Mouse (Mus musculus) hindbrain, embryonic 14.5 days (tissue): Measurements from ENCODE around the gene Afap1l2. TPM values are rescaled to one million over a fixed set of nuclear protein-coding genes. Genes with fewer than 3 reads are reported as not detected.
A peak's percentile ranks its signal among the peaks of the same experiment; 100 is the strongest.

Experiments
- ATAC-seq: fragments of 200-750 bp; cut with Nextera tagmentation; 2 replicates; pipeline ENCODE4 v1.8.0; 2017; ENCODE audit warnings: moderate number of reproducible peaks, mild to moderate bottlenecking, moderate TSS enrichment, moderate library complexity; ENCODE audit not compliant: low FRiP score
- DNase-seq: peaks from one replicate; pipeline ENCODE4 v3.0.0-alpha.2; 2015; ENCODE audit warnings: low spot score
- H3K27ac ChIP-seq: fragments of 300-500 bp; sonication (generic); 2 replicates; pipeline ENCODE4 v1.5.1; 2014; ENCODE audit warnings: mild to moderate bottlenecking, moderate library complexity
- H3K27me3 ChIP-seq: fragments of 300-500 bp; sonication (generic); 2 replicates; pipeline ENCODE4 v1.6.1; 2014; ENCODE audit warnings: mild to moderate bottlenecking, low read length, mixed read lengths; ENCODE audit not compliant: control insufficient read depth, insufficient read depth
- H3K36me3 ChIP-seq: fragments of 300-500 bp; sonication (generic); replicated peaks from 2 replicates; pipeline ENCODE4 v1.6.1; 2014; ENCODE audit not compliant: control insufficient read depth, insufficient read depth
- H3K4me1 ChIP-seq: fragments of 300-500 bp; sonication (generic); replicated peaks from 2 replicates; pipeline ENCODE4 v1.6.1; 2014; ENCODE audit warnings: antibody characterized with exemption, low read length, mixed read lengths; ENCODE audit not compliant: control insufficient read depth, insufficient read depth
- H3K4me2 ChIP-seq: fragments of 300-500 bp; sonication (generic); replicated peaks from 2 replicates; pipeline ENCODE4 v1.6.1; 2014; ENCODE audit warnings: mild to moderate bottlenecking, moderate library complexity
- H3K4me3 ChIP-seq: fragments of 300-500 bp; sonication (generic); replicated peaks from 2 replicates; pipeline ENCODE4 v1.5.1; 2014; ENCODE audit warnings: mild to moderate bottlenecking, low read length
- H3K9ac ChIP-seq: fragments of 300-500 bp; sonication (generic); 2 replicates; pipeline ENCODE4 v1.6.1; 2014
- H3K9me3 ChIP-seq: fragments of 300-500 bp; sonication (generic); 2 replicates; pipeline ENCODE4 v1.6.1; 2016; ENCODE audit warnings: low read length; ENCODE audit not compliant: control insufficient read depth
- WGBS: fragments of 180-500 bp; shearing (Covaris S2); extraction: QIAGEN DNeasy Blood & Tissue Kit; methylation state at CpG from one replicate; pipeline ENCODE4 v1.1.7; 2014; 5-methylcytosine and 5-hydroxymethylcytosine counted together
- polyA plus RNA-seq: library from polyadenylated mRNA; unstranded; fragments of >200 nt; fragmentation: Nextera tagmentation; extraction: Ambion mirVana; gene quantifications from 2 replicates; pipeline ENCODE4 v1.2.1, GENCODE M21; 2014

The Afap1l2 gene
- polyA plus RNA-seq, 1 experiment from 2014 or later, result 13.7 TPM

- H3K4me3 ChIP-seq, result no peak overlapping the region
- 70% methylated on average over 3 of the region's 3 CpGs for WGBS
- H3K4me2 ChIP-seq, result no peak overlapping the region
Observed at GRCm38 (mm10) chr19:57012068-57012467, 4.0 kb upstream of the Afap1l2 start.

GRCm38 (mm10) chr19:57010064-57010463, 2.0 kb upstream of the Afap1l2 start:
- Histone ChIP-seq H3K27me3 (peaks cover 30% of the 10 kb centered on the region), H3K4me3 (no peak overlapping the region), H3K4me1 (peaks cover 7% of the 10 kb centered on the region), H3K36me3 (no peaks in the 10 kb centered on the region), H3K9me3 (no peaks in the 10 kb centered on the region), H3K9ac (no peak overlapping the region), H3K27ac (no peak overlapping the region), H3K4me2 (no peak overlapping the region)
- ATAC-seq, result no peak
- WGBS, result 28% methylated on average over 4 of the region's 4 CpGs
- no peak for DNase-seq

More at GRCm38 (mm10) chr19:57012068-57012467, 4.0 kb upstream of the Afap1l2 start:
- no peaks in the 10 kb centered on the region for H3K36me3 ChIP-seq
- ATAC-seq, result no peak
- H3K9me3 ChIP-seq, result no peaks in the 10 kb centered on the region
- peaks cover 17% of the 10 kb centered on the region for H3K27me3 ChIP-seq
- H3K4me1 ChIP-seq, result peaks cover 7% of the 10 kb centered on the region
- DNase-seq, result no peak
- no peak overlapping the region for H3K27ac ChIP-seq
- no peak overlapping the region for H3K9ac ChIP-seq

- Histone ChIP-seq H3K4me1 (peaks cover 7% of the 10 kb centered on the region), H3K27me3 (peaks cover 30% of the 10 kb centered on the region), H3K9ac (no peak overlapping the region), H3K27ac (no peak overlapping the region), H3K4me2 (no peak overlapping the region), H3K4me3 (no peak overlapping the region), H3K36me3 (no peaks in the 10 kb centered on the region), H3K9me3 (no peaks in the 10 kb centered on the region)
- no peak for ATAC-seq
- 19% methylated on average over 4 of the region's 4 CpGs for WGBS
- DNase-seq, result no peak
Observed at GRCm38 (mm10) chr19:57009653-57010052, 1.6 kb upstream of the Afap1l2 start.

- Histone ChIP-seq H3K9me3 (no peaks in the 10 kb centered on the region), H3K4me1 (peaks cover 7% of the 10 kb centered on the region), H3K27ac (no peak overlapping the region; the same call in 1 of the 2 replicates), H3K4me2 (peak overlapping the region; percentile 89), H3K36me3 (no peaks in the 10 kb centered on the region), H3K9ac (peak overlapping the region; percentile 52; the same call in 1 of the 2 replicates), H3K27me3 (peaks cover 30% of the 10 kb centered on the region), H3K4me3 (peak overlapping the region; percentile 41)
- 60% methylated on average over 16 of the region's 16 CpGs for WGBS
- ATAC-seq, result no peak
- DNase-seq, result no peak
Observed at GRCm38 (mm10) chr19:57007291-57007690, 737 bp downstream of the Afap1l2 start.

- 55% methylated on average over 13 of the region's 13 CpGs for WGBS
- H3K9me3 ChIP-seq, result no peaks in the 10 kb centered on the region
- H3K4me3 ChIP-seq, result peak overlapping the region; percentile 41
- DNase-seq (no peak), ATAC-seq (no peak)
- peak overlapping the region; percentile 89 for H3K4me2 ChIP-seq
- peaks cover 7% of the 10 kb centered on the region for H3K4me1 ChIP-seq
- no peaks in the 10 kb centered on the region for H3K36me3 ChIP-seq
- no peak overlapping the region for H3K27ac ChIP-seq
- H3K9ac ChIP-seq, result peak overlapping the region; percentile 52; the same call in 1 of the 2 replicates
- peaks cover 30% of the 10 kb centered on the region for H3K27me3 ChIP-seq
Observed at GRCm38 (mm10) chr19:57006841-57007240, 1.2 kb downstream of the Afap1l2 start.

GRCm38 (mm10) chr19:57005062-57005461, 3.0 kb downstream of the Afap1l2 start:
- no peak overlapping the region for H3K4me2 ChIP-seq
- no peak overlapping the region for H3K27ac ChIP-seq
- no peak overlapping the region for H3K9ac ChIP-seq
- DNase-seq, result no peak
- no peak for ATAC-seq
- H3K36me3 ChIP-seq, result no peaks in the 10 kb centered on the region
- no peak overlapping the region for H3K4me3 ChIP-seq
- H3K27me3 ChIP-seq, result peaks cover 30% of the 10 kb centered on the region
- peaks cover 7% of the 10 kb centered on the region for H3K4me1 ChIP-seq
- H3K9me3 ChIP-seq, result no peaks in the 10 kb centered on the region
- 85% methylated on average over 4 of the region's 4 CpGs for WGBS

- Histone ChIP-seq H3K27ac (no peak overlapping the region), H3K27me3 (peaks cover 26% of the 10 kb centered on the region), H3K36me3 (no peaks in the 10 kb centered on the region), H3K4me2 (no peak overlapping the region), H3K9me3 (no peaks in the 10 kb centered on the region), H3K9ac (no peak overlapping the region), H3K4me1 (peaks cover 7% of the 10 kb centered on the region), H3K4me3 (no peak overlapping the region)
- ATAC-seq (no peak), DNase-seq (no peak)
- WGBS, result 43% methylated on average over 7 of the region's 7 CpGs
Observed at GRCm38 (mm10) chr19:57003460-57003810, 4.6 kb downstream of the Afap1l2 start.

- no peak overlapping the region for H3K4me3 ChIP-seq
- no peaks in the 10 kb centered on the region for H3K36me3 ChIP-seq
- H3K4me1 ChIP-seq, result peaks cover 3% of the 10 kb centered on the region
- no peak for ATAC-seq
- H3K9me3 ChIP-seq, result no peaks in the 10 kb centered on the region
- no peak overlapping the region for H3K4me2 ChIP-seq
- H3K27me3 ChIP-seq, result peaks cover 21% of the 10 kb centered on the region
- no peak overlapping the region for H3K27ac ChIP-seq
- WGBS, result 79% methylated on average over 12 of the region's 12 CpGs
- no peak for DNase-seq
- no peak overlapping the region for H3K9ac ChIP-seq
Observed at GRCm38 (mm10) chr19:57002741-57003459, 5.1 kb downstream of the Afap1l2 start.

GRCm38 (mm10) chr19:57001926-57002325, 6.1 kb downstream of the Afap1l2 start:
- H3K36me3 ChIP-seq, result no peaks in the 10 kb centered on the region
- DNase-seq (no peak), ATAC-seq (no peak)
- no peak overlapping the region for H3K4me3 ChIP-seq
- H3K27ac ChIP-seq, result no peak overlapping the region
- WGBS, result 87% methylated on average over 4 of the region's 4 CpGs
- H3K9me3 ChIP-seq, result no peaks in the 10 kb centered on the region
- H3K4me2 ChIP-seq, result no peak overlapping the region
- H3K9ac ChIP-seq, result no peak overlapping the region
- H3K4me1 ChIP-seq, result peaks cover 9% of the 10 kb centered on the region
- peaks cover 11% of the 10 kb centered on the region for H3K27me3 ChIP-seq
